Mouse (Mus musculus) adrenal gland, adult 2 months (tissue): ENCODE results near the gene Vegfa. TPM values are rescaled to one million over a fixed set of nuclear protein-coding genes. Genes with fewer than 3 reads are reported as not detected.
"Not testable (repeated sequence)": the region's sequence is repeated elsewhere in the genome, so short reads cannot be mapped to it uniquely, and the experiment has no call there.

ENCODE experiments used
- DNase-seq: peaks from one replicate; pipeline ENCODE4 v3.0.0; 2021
- polyA plus RNA-seq: library from polyadenylated mRNA; depleted of rRNA; stranded (reverse); fragments of >200 nt; gene quantifications from 2 replicates; pipeline ENCODE4 v1.2.3, GENCODE M21; 2012; rRNA removed
- total RNA-seq, 2 experiments: library from RNA; stranded (reverse); gene quantifications; 2 replicates each; pipeline ENCODE4 v1.2.3; 2021

Gene Vegfa
- total and polyA plus RNA-seq, 3 experiments, result 395 to 751 (median 486) TPM

- no peak for DNase-seq
These were observed 35.2 kb downstream of the Vegfa start for GRCm38 (mm10) chr17:45996921-45997444.

DNA sequence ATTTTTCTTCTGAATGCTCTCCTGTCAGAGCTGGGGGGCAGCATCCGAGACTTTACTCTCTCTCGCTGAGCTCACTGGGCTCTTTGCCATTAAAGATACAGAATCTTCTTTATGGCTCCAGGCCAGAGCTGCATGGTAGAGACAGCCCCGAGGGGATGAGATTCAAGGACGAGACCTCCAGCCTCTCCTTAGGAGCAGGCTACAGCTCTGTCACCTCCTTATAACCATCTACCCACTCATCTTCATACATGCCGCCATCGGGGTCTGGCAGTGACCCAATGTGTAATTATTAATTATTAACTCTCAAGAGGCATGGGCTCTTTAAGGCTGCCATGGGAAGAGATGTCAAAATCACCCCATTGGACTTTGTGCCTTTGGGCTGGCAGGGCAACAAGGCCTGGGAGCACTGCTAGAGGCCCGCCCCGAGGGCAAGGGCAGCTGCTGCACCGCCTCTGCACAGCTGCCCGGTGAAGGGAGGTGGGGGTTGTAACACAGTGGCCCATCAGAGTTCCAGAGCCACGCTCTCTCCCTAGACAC, 37.8 kb downstream of the Vegfa start:
- peak; percentile 50 for DNase-seq

- no peak for DNase-seq
These were observed 45.3 kb downstream of the Vegfa start for GRCm38 (mm10) chr17:45986915-45987314.

DNA sequence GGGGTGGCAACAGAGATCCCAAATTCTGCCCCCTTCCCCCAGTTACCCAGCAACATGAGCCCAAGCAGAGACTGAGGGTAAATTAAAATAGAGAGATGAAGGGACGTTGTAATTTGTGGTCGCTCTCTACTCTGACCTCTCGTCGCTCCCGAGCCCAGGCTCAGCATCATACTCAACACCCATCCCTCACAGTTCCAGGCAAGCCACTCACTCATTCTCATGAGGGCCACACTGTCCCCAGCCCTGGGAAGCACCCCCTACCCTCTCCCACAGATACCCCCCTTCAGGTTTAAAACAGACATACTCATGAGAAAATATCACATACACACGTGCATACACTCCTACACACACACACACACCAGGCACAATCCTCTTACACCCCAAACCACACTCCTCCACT, 45.8 kb downstream of the Vegfa start:
- DNase-seq, result no peak

DNA sequence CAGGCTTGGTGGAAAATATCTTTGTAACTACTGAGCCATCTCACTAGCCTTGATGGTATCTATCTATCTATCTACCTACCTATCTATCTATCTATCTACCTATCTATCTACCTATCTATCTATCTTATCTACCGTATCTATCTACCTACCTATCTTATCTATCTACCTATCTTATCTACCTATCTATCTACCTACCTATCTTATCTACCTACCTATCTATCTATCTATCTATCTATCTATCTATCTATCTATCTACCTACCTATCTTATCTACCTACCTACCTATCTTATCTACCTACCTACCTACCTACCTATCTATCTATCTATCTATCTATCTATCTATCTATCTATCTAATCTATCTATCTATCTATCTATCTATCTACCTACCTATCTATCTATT, 49.0 kb downstream of the Vegfa start:
- not testable (repeated sequence) for DNase-seq

GRCm38 (mm10) chr17:45981841-45982240, 50.3 kb downstream of the Vegfa start:
- no peak for DNase-seq

- DNase-seq, result no peak
These were observed 53.0 kb downstream of the Vegfa start for GRCm38 (mm10) chr17:45979025-45979805.

GRCm38 (mm10) chr17:45974461-45974860, 57.7 kb downstream of the Vegfa start:
- no peak for DNase-seq

DNA sequence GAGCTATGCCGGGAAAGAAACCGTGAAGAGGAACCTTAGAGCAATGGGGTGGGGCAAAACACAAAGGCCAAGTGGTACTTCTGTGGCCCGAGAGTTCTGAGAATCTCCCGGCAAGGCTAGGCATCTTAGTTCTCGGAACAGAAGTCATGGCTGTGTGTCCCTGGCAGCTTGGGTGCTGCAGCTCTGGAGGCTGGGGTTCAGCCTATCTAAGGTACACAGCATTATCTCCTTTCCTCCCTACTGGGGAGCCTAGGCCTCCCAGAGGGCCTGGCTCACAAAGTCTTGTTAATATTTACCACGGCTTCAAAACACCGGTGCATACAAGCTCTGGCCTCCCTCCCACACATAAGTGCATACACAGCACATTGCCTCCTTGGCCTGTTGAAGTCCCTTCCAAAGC, 59.0 kb downstream of the Vegfa start:
- no peak for DNase-seq

GRCm38 (mm10) chr17:45972405-45972804, 59.8 kb downstream of the Vegfa start:
- DNase-seq, result no peak

- DNase-seq, result no peak
These were observed 60.4 kb downstream of the Vegfa start for GRCm38 (mm10) chr17:45971800-45972199.

DNA sequence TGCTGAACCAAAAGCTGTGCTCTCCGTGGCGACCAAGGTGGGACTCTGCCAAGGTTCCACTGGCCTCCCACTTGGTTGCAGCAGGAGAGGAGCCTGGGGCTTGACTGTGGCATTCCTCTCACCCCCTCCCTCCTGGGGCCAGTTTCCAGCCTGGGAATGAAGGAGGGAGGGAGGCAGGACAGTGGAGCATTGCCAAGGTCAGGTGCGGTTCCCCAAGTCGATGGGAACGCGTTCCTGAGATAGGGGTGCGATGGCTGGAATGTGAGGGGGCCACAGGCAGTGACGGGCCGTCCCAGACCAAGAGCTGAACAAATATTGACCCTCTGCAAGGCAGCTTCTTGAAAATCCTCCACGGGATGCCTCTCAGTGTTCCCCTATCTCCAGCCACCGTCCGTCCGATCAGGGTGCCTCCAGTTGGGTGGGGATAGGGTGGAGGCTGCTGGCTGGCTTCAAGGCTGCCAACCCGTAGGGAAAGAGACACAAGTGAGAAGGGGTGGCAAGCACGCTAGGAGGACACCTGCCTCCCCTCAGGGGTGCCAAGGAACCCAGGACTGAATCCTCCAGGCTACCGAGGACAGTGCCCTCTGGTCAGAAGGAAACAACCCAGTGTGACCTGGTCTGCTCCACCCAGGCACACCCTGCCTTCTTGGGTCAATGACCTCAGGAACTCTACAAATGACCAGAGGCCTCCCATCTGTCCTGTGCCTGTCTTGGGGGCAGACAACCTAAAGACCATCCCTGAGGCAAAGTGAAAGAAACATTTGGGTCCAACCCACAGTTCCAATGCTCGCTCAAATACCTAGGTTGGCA, 61.2 kb downstream of the Vegfa start:
- DNase-seq, result peak; percentile 23

DNA sequence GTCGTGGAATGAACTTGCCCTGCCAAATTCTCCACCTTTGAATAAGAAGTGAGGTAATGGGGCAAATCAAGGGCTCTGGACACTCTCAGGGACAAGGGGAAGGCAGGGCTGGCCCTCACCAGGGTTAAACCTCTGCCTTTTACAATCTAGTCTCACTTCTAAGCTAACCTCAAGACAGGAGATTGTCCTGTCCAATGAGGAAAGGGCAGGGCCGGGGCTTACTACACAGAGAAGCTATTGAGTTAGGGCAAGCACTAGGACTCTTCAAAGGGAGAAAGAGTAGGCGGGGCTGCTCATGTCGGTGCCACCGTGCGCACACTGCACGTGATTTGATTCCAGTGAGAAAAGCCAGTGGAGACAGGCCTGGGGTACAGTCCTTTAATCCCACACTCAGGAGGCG, 62.6 kb downstream of the Vegfa start:
- no peak for DNase-seq

GRCm38 (mm10) chr17:45968341-45968740, 63.8 kb downstream of the Vegfa start:
- DNase-seq, result no peak

Other genes with a start within 250 kb of the Vegfa start
- 100 to 1,000 TPM; 108 to 117 TPM for gene Mrps18a, start 78.6 kb upstream of the Vegfa start, total RNA-seq
- 23.7 and 29.6 TPM in 2 replicates for gene Mrps18a, start 78.6 kb upstream of the Vegfa start, polyA plus RNA-seq
- 10 to 100 TPM in 1 of 2 experiments, 1 to 10 TPM in 1; 4.6 to 13.0 TPM for gene Rsph9, start 111.8 kb upstream of the Vegfa start, total RNA-seq
- gene Rsph9, start 111.8 kb upstream of the Vegfa start, polyA plus RNA-seq, result 14.9 and 15.4 TPM in 2 replicates
- 10 to 100 TPM; 14.2 to 15.5 TPM for gene Mad2l1bp, start 121.2 kb upstream of the Vegfa start, total RNA-seq
- gene Mad2l1bp, start 121.2 kb upstream of the Vegfa start, polyA plus RNA-seq, result 7.9 and 8.3 TPM in 2 replicates
- 10 to 100 TPM; 58.4 to 69.9 TPM for gene Gtpbp2, start 128.7 kb upstream of the Vegfa start, total RNA-seq
- 92.0 and 96.8 TPM in 2 replicates for gene Gtpbp2, start 128.7 kb upstream of the Vegfa start, polyA plus RNA-seq
- gene Polh, start 170.3 kb upstream of the Vegfa start, total RNA-seq, result 10 to 100 TPM; 31.9 to 44.7 TPM
- 6.8 and 9.2 TPM in 2 replicates for gene Polh, start 170.3 kb upstream of the Vegfa start, polyA plus RNA-seq
- 10 to 100 TPM; 65.0 to 81.2 TPM for gene Xpo5, start 170.4 kb upstream of the Vegfa start, total RNA-seq
- 25.6 and 29.3 TPM in 2 replicates for gene Xpo5, start 170.4 kb upstream of the Vegfa start, polyA plus RNA-seq
- 100 to 1,000 TPM in 1 of 2 experiments, 10 to 100 TPM in 1; 91.3 to 104 TPM for gene Polr1c, start 215.7 kb upstream of the Vegfa start, total RNA-seq
- gene Polr1c, start 215.7 kb upstream of the Vegfa start, polyA plus RNA-seq, result 41.5 and 45.2 TPM in 2 replicates
- 100 to 1,000 TPM; 157 to 198 TPM for gene Yipf3, start 215.7 kb upstream of the Vegfa start, total RNA-seq
- gene Yipf3, start 215.7 kb upstream of the Vegfa start, polyA plus RNA-seq, result 387 and 511 TPM in 2 replicates
- 1 to 10 TPM; 4.1 to 5.6 TPM for gene Lrrc73, start 221.2 kb upstream of the Vegfa start, total RNA-seq
- gene Lrrc73, start 221.2 kb upstream of the Vegfa start, polyA plus RNA-seq, result 13.8 and 15.5 TPM in 2 replicates